Mouse (Mus musculus) left cerebral cortex, postnatal 14 days (tissue): Measurements from ENCODE around the gene Prkab2. TPM values are rescaled to one million over a fixed set of nuclear protein-coding genes. Genes with fewer than 3 reads are reported as not detected.
A peak's percentile ranks its signal among the peaks of the same experiment; 100 is the strongest.

Experiments used
- DNase-seq, 2 experiments: peaks; one replicate each; pipeline ENCODE4 v3.0.0; 2021 to 2022; ENCODE audit warnings: low spot score in 2 of 2, mixed read lengths in 1 of 2
- intact Hi-C: fragments of 180-260 bp; cut with DNase I; formaldehyde crosslinking; loops from one replicate; pipeline ENCODE4 v1.15.1; 2025
- total RNA-seq, 2 experiments: library from RNA; stranded (reverse); gene quantifications; 2 replicates each; pipeline ENCODE4 v1.2.3; 2021

The Prkab2 gene
- total RNA-seq, 2 experiments from 2014 or later = 29.8 to 31.8 TPM

DNA sequence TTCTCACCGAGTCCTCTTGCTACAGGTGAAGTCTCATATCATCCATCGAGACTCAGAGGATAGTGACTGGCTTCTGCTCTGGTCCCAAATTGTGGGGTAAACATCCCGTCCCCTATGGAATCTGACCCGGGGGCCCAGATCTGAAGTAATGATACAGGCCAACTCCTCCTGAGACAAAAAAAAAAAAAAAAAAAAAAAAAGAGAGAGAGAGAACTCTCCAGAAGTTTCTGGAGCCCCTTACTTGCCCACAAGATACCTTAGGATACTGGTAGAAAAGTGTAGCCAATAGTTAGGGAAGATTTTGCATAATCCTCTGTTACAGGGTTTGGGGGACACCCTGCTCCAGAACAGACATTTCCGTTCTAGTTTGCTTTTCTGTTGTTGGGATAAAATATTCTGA, 24.6 kb downstream of the Prkab2 start:
- no peak for DNase-seq
- intact Hi-C loops = no loop called here

- peak in 1 of 2 experiments; percentile 36 for DNase-seq
- intact Hi-C loops = no loop called here
These were observed 25.7 kb downstream of the Prkab2 start for GRCm38 (mm10) chr3:97683560-97684195.

GRCm38 (mm10) chr3:97686372-97687117, 28.6 kb downstream of the Prkab2 start:
- intact Hi-C loops = no loop called here

DNA sequence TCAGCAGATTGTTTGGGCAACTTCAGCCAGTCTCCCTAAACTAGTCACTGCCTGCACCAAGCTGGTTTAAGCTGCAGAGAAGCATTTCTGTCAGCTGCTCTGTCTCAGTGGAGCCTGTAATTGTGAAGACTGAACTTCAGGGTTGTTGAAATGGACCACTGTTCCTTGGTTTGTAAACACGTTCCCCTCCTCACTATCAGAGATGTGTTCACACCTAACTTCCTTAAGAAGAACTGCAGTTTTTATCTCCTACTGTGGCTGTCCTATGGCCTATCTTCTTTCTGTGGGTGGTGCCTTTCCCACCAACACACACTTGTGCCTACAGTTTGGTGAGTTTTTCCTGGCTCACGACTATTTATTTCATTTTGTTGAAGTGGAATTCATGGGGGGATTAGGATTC, 31.3 kb downstream of the Prkab2 start:
- intact Hi-C loops = no loop called here
- DNase-seq = no peak

More at GRCm38 (mm10) chr3:97686372-97687117, 28.6 kb downstream of the Prkab2 start:
- DNase-seq = no peak

DNA sequence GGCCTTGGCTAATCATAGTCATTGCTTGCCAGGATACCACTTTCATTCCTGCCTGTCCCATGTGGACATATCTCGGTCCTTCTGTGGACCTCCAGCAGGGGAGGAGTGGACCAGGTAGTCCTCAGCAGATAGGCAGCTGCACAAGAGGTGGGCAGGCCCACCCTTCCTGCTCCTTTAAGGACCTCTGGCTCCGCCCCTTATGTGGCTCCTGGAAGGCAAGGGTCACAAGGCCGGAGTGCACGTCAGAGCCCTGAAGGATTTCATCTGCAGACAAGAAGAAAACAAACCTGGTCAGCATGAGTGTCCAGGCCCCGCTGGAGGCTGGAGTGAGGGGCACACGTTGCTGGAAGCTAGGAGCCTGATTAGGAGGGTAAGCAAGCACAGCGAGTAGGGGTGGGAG, 32.6 kb downstream of the Prkab2 start:
- no peak for DNase-seq
- intact Hi-C loops = no loop called here

DNA sequence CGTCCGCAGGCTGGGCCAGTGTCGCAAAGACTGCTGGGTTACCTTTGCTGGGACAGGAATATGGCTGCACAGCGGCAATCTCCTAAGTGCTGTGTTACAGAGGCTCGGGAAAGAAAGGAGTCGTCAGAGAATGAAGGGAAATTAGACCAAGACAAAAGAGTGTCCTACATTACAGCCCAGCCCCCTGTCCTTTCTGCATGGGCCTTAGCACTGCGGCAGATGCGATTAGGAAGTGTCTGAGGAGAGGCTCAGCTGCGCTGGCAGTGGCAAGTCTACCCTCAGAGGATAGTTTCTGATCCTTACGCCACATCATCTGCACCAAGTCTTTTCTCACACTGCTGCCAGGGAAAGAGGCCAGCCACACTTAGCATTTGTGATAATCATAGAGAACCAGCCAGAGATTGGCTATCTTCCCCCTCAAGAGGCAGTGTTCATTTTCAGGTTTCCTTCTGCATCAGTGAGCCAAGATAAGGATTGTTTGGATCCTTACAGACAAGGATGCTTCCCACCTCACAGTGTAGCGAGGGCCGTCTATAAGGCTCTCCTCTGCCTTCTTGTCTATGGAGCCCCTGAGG, 33.5 kb downstream of the Prkab2 start:
- DNase-seq = peak; percentile 23 to 59

DNA sequence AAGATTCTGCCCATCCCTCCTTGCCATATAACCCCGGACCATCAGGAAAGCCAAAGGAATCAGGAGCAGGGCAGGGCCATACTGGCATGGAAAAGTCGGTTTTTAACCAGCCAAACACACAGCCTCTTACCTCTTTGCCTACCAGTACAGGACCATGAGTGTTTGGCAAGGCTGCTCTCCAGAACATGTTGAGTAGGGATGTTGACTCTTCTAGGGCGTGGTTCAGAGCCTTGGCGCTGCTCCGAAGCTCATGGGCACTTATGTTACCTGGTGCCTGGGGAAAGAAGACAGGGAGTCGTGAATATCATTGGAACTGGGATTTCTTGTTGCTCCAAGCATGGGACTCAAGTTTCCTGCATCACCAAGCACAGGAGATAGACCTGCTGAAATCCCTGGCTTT, 35.8 kb downstream of the Prkab2 start:
- no peak for DNase-seq
- intact Hi-C loops = no loop called here

More for the DNA sequence above, 33.5 kb downstream of the Prkab2 start:
- intact Hi-C loops = no loop called here

- DNase-seq = no peak
- intact Hi-C loops = no loop called here
These were observed 38.9 kb downstream of the Prkab2 start for GRCm38 (mm10) chr3:97696866-97697265.

GRCm38 (mm10) chr3:97697291-97697690, 39.3 kb downstream of the Prkab2 start:
- intact Hi-C loops = no loop called here
- no peak for DNase-seq

- intact Hi-C loops = no loop called here
- DNase-seq = no peak
These were observed 41.1 kb downstream of the Prkab2 start for GRCm38 (mm10) chr3:97699061-97699460.

DNA sequence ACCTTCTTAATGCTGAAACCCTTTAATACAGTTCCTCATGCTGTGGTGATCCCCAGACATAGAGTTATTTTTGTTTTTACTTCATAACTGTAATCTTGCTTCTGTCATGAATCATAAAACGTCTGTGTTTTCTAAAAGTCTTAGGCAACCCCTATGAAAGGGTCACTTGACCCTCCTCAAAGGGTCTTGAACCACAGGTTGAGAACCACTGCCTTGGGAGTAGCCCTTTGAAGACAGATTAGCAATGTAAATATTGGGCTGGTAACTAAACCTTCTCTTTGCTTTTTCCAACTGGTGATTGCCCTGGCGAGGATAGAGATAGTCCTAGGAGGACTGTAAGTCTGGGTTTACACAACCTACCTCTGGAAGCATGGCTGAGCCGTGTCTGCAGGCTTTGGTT, 43.2 kb downstream of the Prkab2 start:
- intact Hi-C loops = no loop called here

GRCm38 (mm10) chr3:97702448-97703080, 44.6 kb downstream of the Prkab2 start:
- intact Hi-C loops = no loop called here
- no peak for DNase-seq

More for the DNA sequence above, 43.2 kb downstream of the Prkab2 start:
- DNase-seq = no peak

DNA sequence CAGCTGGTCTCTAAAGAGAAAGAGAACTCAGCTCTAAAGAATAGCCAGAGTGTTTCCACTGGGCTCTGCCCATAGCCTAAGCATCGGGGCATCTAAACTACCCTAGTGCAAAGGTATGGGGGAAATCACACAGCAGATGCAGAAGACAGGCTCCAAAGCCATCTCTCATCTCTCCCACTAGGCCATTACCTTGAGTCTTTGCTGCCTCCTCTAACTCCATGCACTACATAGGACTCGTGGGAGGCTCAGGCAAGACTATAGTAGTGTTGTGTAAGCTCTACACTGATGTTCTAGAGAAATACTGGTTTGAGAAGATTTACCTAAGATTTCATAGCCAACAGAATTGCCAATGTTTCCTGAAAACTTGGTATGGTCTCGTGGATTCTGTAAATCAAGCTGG, 47.5 kb downstream of the Prkab2 start:
- DNase-seq = no peak
- intact Hi-C loops = no loop called here

GRCm38 (mm10) chr3:97706561-97706960, 48.6 kb downstream of the Prkab2 start:
- no peak for DNase-seq
- intact Hi-C loops = no loop called here

DNA sequence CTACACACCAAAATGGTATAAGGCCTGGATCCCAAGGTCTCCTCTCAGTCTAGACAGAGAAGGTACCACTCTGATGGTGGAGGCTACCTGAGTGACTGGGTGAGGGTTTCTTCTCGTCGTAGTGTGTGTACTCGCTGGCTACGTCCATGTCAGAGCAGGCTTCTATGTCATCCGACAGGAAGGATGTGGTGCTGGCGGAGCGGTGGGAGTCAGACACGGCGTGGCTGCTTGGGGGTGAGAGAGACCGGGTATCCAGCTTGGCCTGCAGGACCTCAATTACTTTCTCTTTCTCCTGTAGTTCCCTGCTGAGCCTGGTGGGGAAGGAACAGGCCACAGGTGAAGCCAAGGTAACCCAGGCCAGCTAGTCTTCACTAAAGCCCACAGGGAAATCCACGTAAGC, 52.1 kb downstream of the Prkab2 start:
- no peak for DNase-seq
- intact Hi-C loops = loop anchor here (5.0 kb wide), 1 partner anchor 42 kb away; no protein-coding TSS in a partner anchor

DNA sequence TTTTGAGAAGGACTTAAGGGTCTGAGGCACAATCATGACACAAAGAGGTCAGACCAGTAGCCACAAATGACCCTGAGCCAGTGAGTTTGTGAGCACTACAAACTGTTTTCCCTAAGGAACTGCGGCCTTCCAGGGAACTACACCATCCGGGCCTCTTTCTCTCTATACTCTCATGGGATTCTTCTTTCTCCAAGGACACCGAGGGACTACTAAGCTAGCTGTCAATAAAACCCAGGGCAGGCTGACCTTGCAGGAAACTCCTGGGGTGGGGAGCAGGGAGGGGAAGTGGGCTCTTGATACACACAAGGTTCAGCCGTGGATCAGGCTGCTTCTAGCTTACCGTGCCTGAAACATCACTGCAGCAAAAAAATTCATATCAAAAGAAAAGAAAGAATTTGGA, 52.9 kb downstream of the Prkab2 start:
- DNase-seq = no peak
- intact Hi-C loops = loop anchor here (5.0 kb wide), 1 partner anchor 41 kb away; no protein-coding TSS in a partner anchor

DNA sequence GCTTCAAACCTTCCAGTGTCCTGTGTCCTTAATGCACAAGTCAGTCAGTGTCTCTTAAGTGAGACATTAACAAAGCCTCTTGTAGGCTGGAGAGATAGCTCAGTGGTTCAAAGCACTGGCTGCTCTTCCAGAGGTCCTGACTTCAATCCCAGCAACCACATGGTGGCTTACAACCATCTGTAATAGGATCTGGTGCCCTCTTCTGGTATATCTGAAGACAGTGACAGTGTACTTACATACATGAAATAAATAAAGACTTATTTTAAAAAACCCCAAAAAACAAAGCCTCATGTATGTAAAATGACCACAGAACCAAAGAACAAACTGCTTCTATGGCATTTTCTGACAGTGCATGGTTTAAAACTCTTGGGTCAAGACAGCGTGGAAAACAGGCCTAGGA, 57.9 kb downstream of the Prkab2 start:
- DNase-seq = no peak
- intact Hi-C loops = no loop called here

DNA sequence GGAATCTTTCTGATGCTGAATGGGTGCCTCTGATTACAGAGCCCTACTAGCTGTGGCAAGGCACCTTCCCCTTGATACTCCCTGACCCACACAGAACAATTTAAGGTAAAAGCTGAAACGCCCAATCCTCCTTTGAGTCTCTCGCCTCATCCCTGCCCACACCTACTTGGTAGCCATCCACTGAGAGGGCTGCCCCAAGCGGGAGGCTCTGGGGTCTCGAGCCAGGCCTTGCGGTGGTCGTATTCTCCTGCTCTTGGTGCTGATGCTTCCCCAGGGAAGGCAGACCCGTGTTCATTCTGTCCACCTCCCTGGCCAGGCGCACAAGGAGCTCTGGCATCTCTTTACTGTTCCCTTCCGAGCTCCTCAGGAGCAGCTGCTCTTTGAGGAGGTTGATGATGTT, 61.1 kb downstream of the Prkab2 start:
- intact Hi-C loops = no loop called here
- DNase-seq = no peak
